31 mouse cellular contexts compared by ENCODE assay signal in genomic region chr1:64090566-64090965, GRCm38 (mm10). TPM values are rescaled to one million over a fixed set of nuclear protein-coding genes. Genes with fewer than 3 reads are reported as not detected.
DNase-seq lines count a peak whose midpoint lies in the region; ATAC-seq and TF ChIP-seq lines count a peak whose summit lies in the region.
"Had no signal": no experiment of that assay in that cellular context is flagged by ENCODE, and none has a peak within 500 bp of the region (broad histone marks: within the 10 kb centered on the region; RNA-seq: fewer than 3 reads in every experiment).

No protein-coding gene starts in this region.

- TF ChIP-seq POLR2A in heart, adult 2 months (IDR thresholded peaks at IDR 0.05; ENCODE audit: insufficient read depth, low read depth, low read length), result no peak

- no peak overlapping the region for H3K4me3 ChIP-seq in heart, adult 2 months
- H3K4me3 ChIP-seq in brown adipose tissue, adult 24 weeks (ENCODE audit: insufficient read depth, low read depth, low read length), result no peak overlapping the region
- H3K4me3 ChIP-seq in layer of hippocampus, adult 2 months, result no peak overlapping the region
- no peak overlapping the region for H3K4me3 ChIP-seq in liver, embryonic 12.5 days
- H3K4me3 ChIP-seq: erythroblast, embryonic 14.5 days; hindbrain, embryonic 15.5 days; kidney, embryonic 15.5 days; limb, embryonic 10.5 days; limb, embryonic 15.5 days; neural tube, embryonic 12.5 days had no signal

- intact Hi-C loops in heart, adult 2 months (cut with DNase I), result loop anchor here (1.0 kb wide), 1 partner anchor 28 kb away; no protein-coding TSS in a partner anchor
- intact Hi-C loops in heart, postnatal 25 days (cut with DNase I), result no loop called here

- H3K4me1 ChIP-seq in heart, adult 2 months (ENCODE audit: control insufficient read depth, insufficient read depth, low read length), result peaks cover 33% of the 10 kb centered on the region
- H3K4me1 ChIP-seq in brown adipose tissue, adult 24 weeks (ENCODE audit: control insufficient read depth, insufficient read depth, insufficient read length, low read length), result peaks cover 41% of the 10 kb centered on the region
- H3K4me1 ChIP-seq in liver, embryonic 12.5 days, result peaks cover 24% of the 10 kb centered on the region

- TF ChIP-seq CTCF in heart, adult 2 months (IDR thresholded peaks at IDR 0.05), result no peak
- TF ChIP-seq CTCF in layer of hippocampus, adult 2 months (conservative IDR thresholded peaks at IDR 0.05), result no peak

- H3K27me3 ChIP-seq in heart, adult 2 months (ENCODE audit: control insufficient read depth, insufficient read depth, low read length), result no peaks in the 10 kb centered on the region
- H3K27me3 ChIP-seq in liver, embryonic 12.5 days (replicated peaks), result no peaks in the 10 kb centered on the region; the same call in 1 of the 2 replicates
- H3K27me3 ChIP-seq: hindbrain, embryonic 15.5 days; kidney, embryonic 15.5 days; limb, embryonic 15.5 days; neural tube, embryonic 12.5 days had no signal

- DNase-seq in heart, adult 2 months, result no peak
- DNase-seq in heart, postnatal 25 days (ENCODE audit: low spot score), result no peak
- DNase-seq in thymus, postnatal 14 days, result peak; percentile 59
- no peak for DNase-seq in layer of hippocampus, adult 2 months (ENCODE audit: low spot score in 2 of 2)
- DNase-seq in kidney, postnatal 4 days, result no peak
- DNase-seq: adrenal gland, adult 8-10 months; B cell, adult 2 months; cerebellum, adult 11 months; cerebellum, postnatal 10 days; gastrocnemius, postnatal 10 days; kidney, adult 18-20 months; kidney, postnatal 36 days; layer of hippocampus, adult 9-11 months; lung, embryonic 14.5 days; lung, postnatal 14 days; right cerebral cortex, adult 18-20 months; right cerebral cortex, postnatal 4 days had no signal

- no peak overlapping the region for H3K4me2 ChIP-seq in liver, embryonic 12.5 days
- H3K4me2 ChIP-seq: heart, embryonic 11.5 days; hindbrain, embryonic 15.5 days; kidney, embryonic 15.5 days; limb, embryonic 15.5 days; lung, embryonic 14.5 days; midbrain, embryonic 11.5 days; neural tube, embryonic 12.5 days had no signal

- H3K9ac ChIP-seq in heart, adult 2 months (ENCODE audit: low read depth, low read length), result no peak overlapping the region
- no peak overlapping the region for H3K9ac ChIP-seq in liver, embryonic 12.5 days
- H3K9ac ChIP-seq: hindbrain, embryonic 15.5 days; kidney, embryonic 15.5 days; limb, embryonic 15.5 days; liver, embryonic 14.5 days; lung, embryonic 14.5 days; neural tube, embryonic 12.5 days had no signal

- no peak for ATAC-seq in liver, embryonic 12.5 days
- ATAC-seq: forebrain, embryonic 16.5 days; midbrain, embryonic 16.5 days had no signal

- H3K36me3 ChIP-seq in heart, adult 2 months (ENCODE audit: control insufficient read depth, insufficient read depth, low read length), result peaks cover 75% of the 10 kb centered on the region
- no peaks in the 10 kb centered on the region for H3K36me3 ChIP-seq in liver, embryonic 12.5 days
- H3K36me3 ChIP-seq: hindbrain, embryonic 15.5 days; kidney, embryonic 15.5 days; limb, embryonic 10.5 days; limb, embryonic 15.5 days; neural tube, embryonic 12.5 days had no signal

- H3K9me3 ChIP-seq in liver, embryonic 12.5 days (replicated peaks), result no peaks in the 10 kb centered on the region
- H3K9me3 ChIP-seq: hindbrain, embryonic 15.5 days; kidney, embryonic 15.5 days; limb, embryonic 10.5 days; limb, embryonic 15.5 days; neural tube, embryonic 12.5 days had no signal

- TF ChIP-seq EP300 in heart, adult 2 months (IDR thresholded peaks at IDR 0.05; ENCODE audit: insufficient read depth, low read depth, low read length), result no peak

- H3K27ac ChIP-seq in heart, adult 2 months, result peak overlapping the region; percentile 30
- 0 out of 2 replicates have a peak overlapping the region, but pooled peaks have one; percentile 99 for H3K27ac ChIP-seq in brown adipose tissue, adult 24 weeks (replicated peaks; ENCODE audit: low read depth, low read length)
- H3K27ac ChIP-seq in layer of hippocampus, adult 2 months, result no peak overlapping the region
- H3K27ac ChIP-seq in liver, embryonic 12.5 days, result no peak overlapping the region
- H3K27ac ChIP-seq: hindbrain, embryonic 15.5 days; limb, embryonic 10.5 days; limb, embryonic 15.5 days; liver, embryonic 14.5 days; neural tube, embryonic 12.5 days; stomach, postnatal 0 days had no signal

- H3K79me2 ChIP-seq in heart, adult 2 months (replicated peaks; ENCODE audit: control insufficient read depth, insufficient read depth, low read length), result peaks cover 13% of the 10 kb centered on the region

- WGBS in heart, adult 2 months, result 67% methylated on average over 5 of the region's 5 CpGs
- 80% methylated on average over 5 of the region's 5 CpGs for WGBS in liver, embryonic 12.5 days (ENCODE audit: insufficient replicate concordance)

RNA-seq across cellular contexts. Expression of gene Klf7, which starts 31.5 kb away (rescaled TPM):
- total RNA-seq in heart, adult 2 months (2021), result 10 to 100 TPM; 18.4 to 18.9 TPM
- 10.3 and 15.7 TPM in 2 replicates for polyA plus RNA-seq in heart, adult 2 months (2012; rRNA removed)
- total RNA-seq in heart, postnatal 25 days (2021), result 10 to 100 TPM; 18.2 to 19.1 TPM
- 3.5 and 5.8 TPM in 2 replicates for polyA plus RNA-seq in brown adipose tissue, adult 24 weeks (2012; ENCODE audit: insufficient read depth, insufficient read length, missing spikeins)
- total RNA-seq in layer of hippocampus, adult 2 months (2021), result 10 to 100 TPM; 30.1 to 31.9 TPM
- 6.5 and 7.8 TPM in 2 replicates for polyA plus RNA-seq in liver, embryonic 12.5 days (2016; fragmentation: Nextera tagmentation; extraction: Ambion mirVana)

Comparison
In these comparisons a context has a peak if more than half of its experiments do, and no peak if none do; other contexts are left out.
1. H3K27ac ChIP-seq: peak in heart, adult 2 months (single experiment) and brown adipose tissue, adult 24 weeks (single experiment); none in layer of hippocampus, adult 2 months (single experiment) and liver, embryonic 12.5 days (single experiment).